Mouse (Mus musculus): ENCODE data around the gene Etv6.

DNA sequence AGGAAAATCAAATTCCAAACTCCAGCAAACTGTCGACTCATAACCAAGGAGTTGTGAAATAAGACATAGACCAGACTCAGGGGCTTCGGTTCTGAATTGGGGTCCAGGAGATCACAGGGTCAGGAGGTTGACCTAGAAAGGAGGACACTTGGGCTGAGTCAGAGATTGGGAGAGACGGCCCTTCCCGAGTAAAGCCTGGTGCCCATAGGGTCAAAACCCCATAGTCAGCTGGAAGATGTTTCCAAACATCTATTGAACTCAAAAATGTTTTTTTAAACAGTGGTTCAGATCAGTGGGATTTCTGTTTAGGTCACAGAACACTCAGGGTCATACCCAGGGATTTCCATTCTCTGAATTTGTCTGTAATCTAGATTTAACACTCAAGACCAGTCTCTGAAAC lies 84.7 kb downstream of the Etv6 start:
- TF ChIP-seq CTCF (IDR thresholded peaks at IDR 0.05; ENCODE audit: low read depth, low read length) (no peak), POLR2A (IDR thresholded peaks at IDR 0.05; ENCODE audit: extremely low read depth, insufficient read depth, low read length) (no peak)
